Mouse (Mus musculus): ENCODE measurements at regions not wholly inside any gene's neighbourhood (a gene's known extent, or its start where the extent isn't known, plus 50 kb on each side); places are given as distances from the start of the nearest gene placed in this dataset.

GRCm38 (mm10) chr3:40159591-40160145, 371.4 kb upstream of the Intu start:
- ATAC-seq (replicated peaks) = no peak
- no peak overlapping the region for H3K4me2 ChIP-seq
- H3K27me3 ChIP-seq (replicated peaks) = no peaks in the 10 kb centered on the region
- no peaks in the 10 kb centered on the region for H3K9me3 ChIP-seq
- H3K4me3 ChIP-seq = no peak overlapping the region
- H3K27ac ChIP-seq = no peak overlapping the region
- 59% methylated on average over 9 of the region's 9 CpGs for WGBS
- H3K9ac ChIP-seq = no peak overlapping the region
- no peaks in the 10 kb centered on the region for H3K36me3 ChIP-seq (replicated peaks)
- H3K4me1 ChIP-seq = no peaks in the 10 kb centered on the region

- Histone ChIP-seq H3K4me1 (no peaks in the 10 kb centered on the region), H3K9ac (no peak overlapping the region), H3K36me3 (replicated peaks) (no peaks in the 10 kb centered on the region), H3K4me2 (no peak overlapping the region), H3K27me3 (replicated peaks) (no peaks in the 10 kb centered on the region), H3K27ac (no peak overlapping the region), H3K9me3 (no peaks in the 10 kb centered on the region), H3K4me3 (no peak overlapping the region)
- ATAC-seq (replicated peaks) = no peak
- 71% methylated on average over 1 of the region's 1 CpGs for WGBS
Measured at GRCm38 (mm10) chr3:40164181-40164580, 366.9 kb upstream of the Intu start.

- WGBS = 63% methylated on average over 12 of the region's 12 CpGs
- no peak for ATAC-seq (replicated peaks)
- no peak overlapping the region for H3K4me3 ChIP-seq
- no peak overlapping the region for H3K9ac ChIP-seq
- H3K27ac ChIP-seq = no peak overlapping the region
- no peak overlapping the region for H3K4me2 ChIP-seq
- no peaks in the 10 kb centered on the region for H3K27me3 ChIP-seq (replicated peaks)
- no peaks in the 10 kb centered on the region for H3K36me3 ChIP-seq (replicated peaks)
- no peaks in the 10 kb centered on the region for H3K4me1 ChIP-seq
- no peaks in the 10 kb centered on the region for H3K9me3 ChIP-seq
Measured at GRCm38 (mm10) chr3:40167970-40168626, 363.0 kb upstream of the Intu start.

- no peak overlapping the region for H3K9ac ChIP-seq
- no peak overlapping the region for H3K27ac ChIP-seq
- H3K4me1 ChIP-seq = no peaks in the 10 kb centered on the region
- no peaks in the 10 kb centered on the region for H3K36me3 ChIP-seq (replicated peaks)
- WGBS = 91% methylated on average over 2 of the region's 2 CpGs
- H3K4me2 ChIP-seq = no peak overlapping the region
- H3K9me3 ChIP-seq = no peaks in the 10 kb centered on the region
- no peaks in the 10 kb centered on the region for H3K27me3 ChIP-seq (replicated peaks)
- H3K4me3 ChIP-seq = no peak overlapping the region
- ATAC-seq (replicated peaks) = no peak
Measured at GRCm38 (mm10) chr3:40169590-40169989, 361.5 kb upstream of the Intu start.

- Histone ChIP-seq H3K9me3 (no peaks in the 10 kb centered on the region), H3K9ac (no peak overlapping the region), H3K27ac (no peak overlapping the region), H3K27me3 (replicated peaks) (no peaks in the 10 kb centered on the region), H3K4me1 (no peaks in the 10 kb centered on the region), H3K36me3 (replicated peaks) (no peaks in the 10 kb centered on the region), H3K4me3 (no peak overlapping the region), H3K4me2 (no peak overlapping the region)
- WGBS = 76% methylated on average over 3 of the region's 3 CpGs
- ATAC-seq (replicated peaks) = no peak
Measured at GRCm38 (mm10) chr3:40179726-40180317, 351.3 kb upstream of the Intu start.

- Histone ChIP-seq H3K4me1 (no peaks in the 10 kb centered on the region), H3K27me3 (replicated peaks) (no peaks in the 10 kb centered on the region), H3K4me2 (no peak overlapping the region), H3K27ac (no peak overlapping the region), H3K36me3 (replicated peaks) (no peaks in the 10 kb centered on the region), H3K9ac (no peak overlapping the region), H3K4me3 (no peak overlapping the region), H3K9me3 (no peaks in the 10 kb centered on the region)
- no peak for ATAC-seq (replicated peaks)
- WGBS = 93% methylated on average over 5 of the region's 5 CpGs
Measured at GRCm38 (mm10) chr3:40185597-40186320, 345.3 kb upstream of the Intu start.

- H3K4me3 ChIP-seq = no peak overlapping the region
- WGBS = 80% methylated on average over 6 of the region's 6 CpGs
- no peaks in the 10 kb centered on the region for H3K27me3 ChIP-seq (replicated peaks)
- no peak overlapping the region for H3K4me2 ChIP-seq
- H3K9me3 ChIP-seq = no peaks in the 10 kb centered on the region
- no peaks in the 10 kb centered on the region for H3K36me3 ChIP-seq (replicated peaks)
- no peak overlapping the region for H3K27ac ChIP-seq
- ATAC-seq (replicated peaks) = no peak
- no peaks in the 10 kb centered on the region for H3K4me1 ChIP-seq
- H3K9ac ChIP-seq = no peak overlapping the region
Measured at GRCm38 (mm10) chr3:40189529-40189928, 341.6 kb upstream of the Intu start.

- Histone ChIP-seq H3K27ac (no peak overlapping the region), H3K4me3 (no peak overlapping the region), H3K4me1 (no peaks in the 10 kb centered on the region), H3K4me2 (no peak overlapping the region), H3K9ac (no peak overlapping the region), H3K36me3 (replicated peaks) (no peaks in the 10 kb centered on the region), H3K27me3 (replicated peaks) (no peaks in the 10 kb centered on the region), H3K9me3 (no peaks in the 10 kb centered on the region)
- ATAC-seq (replicated peaks) = no peak
- WGBS = 73% methylated on average over 4 of the region's 4 CpGs
Measured at GRCm38 (mm10) chr3:40190024-40190423, 341.1 kb upstream of the Intu start.

GRCm38 (mm10) chr3:40200174-40200573, 330.9 kb upstream of the Intu start:
- H3K36me3 ChIP-seq (replicated peaks) = no peaks in the 10 kb centered on the region
- no peaks in the 10 kb centered on the region for H3K9me3 ChIP-seq
- no peak for ATAC-seq (replicated peaks)
- no peak overlapping the region for H3K27ac ChIP-seq
- 87% methylated on average over 4 of the region's 4 CpGs for WGBS
- H3K9ac ChIP-seq = no peak overlapping the region
- H3K4me3 ChIP-seq = no peak overlapping the region
- no peaks in the 10 kb centered on the region for H3K4me1 ChIP-seq
- H3K27me3 ChIP-seq (replicated peaks) = no peaks in the 10 kb centered on the region
- H3K4me2 ChIP-seq = no peak overlapping the region

- no peaks in the 10 kb centered on the region for H3K9me3 ChIP-seq
- no peaks in the 10 kb centered on the region for H3K4me1 ChIP-seq
- no peak overlapping the region for H3K9ac ChIP-seq
- no peak for ATAC-seq (replicated peaks)
- WGBS = 50% methylated on average over 4 of the region's 4 CpGs
- H3K36me3 ChIP-seq (replicated peaks) = no peaks in the 10 kb centered on the region
- no peak overlapping the region for H3K4me2 ChIP-seq
- no peaks in the 10 kb centered on the region for H3K27me3 ChIP-seq (replicated peaks)
- no peak overlapping the region for H3K4me3 ChIP-seq
- H3K27ac ChIP-seq = no peak overlapping the region
Measured at GRCm38 (mm10) chr3:40206326-40206725, 324.8 kb upstream of the Intu start.

GRCm38 (mm10) chr3:40211793-40212192, 319.3 kb upstream of the Intu start:
- ATAC-seq (replicated peaks) = no peak
- H3K9ac ChIP-seq = no peak overlapping the region
- no peaks in the 10 kb centered on the region for H3K27me3 ChIP-seq (replicated peaks)
- H3K4me2 ChIP-seq = no peak overlapping the region
- H3K27ac ChIP-seq = no peak overlapping the region
- H3K4me3 ChIP-seq = no peak overlapping the region
- H3K36me3 ChIP-seq (replicated peaks) = no peaks in the 10 kb centered on the region
- H3K4me1 ChIP-seq = no peaks in the 10 kb centered on the region
- no peaks in the 10 kb centered on the region for H3K9me3 ChIP-seq

- no peak overlapping the region for H3K4me2 ChIP-seq
- no peak overlapping the region for H3K4me3 ChIP-seq
- H3K27ac ChIP-seq = no peak overlapping the region
- H3K4me1 ChIP-seq = no peaks in the 10 kb centered on the region
- no peak for ATAC-seq (replicated peaks)
- H3K9ac ChIP-seq = no peak overlapping the region
- no peaks in the 10 kb centered on the region for H3K36me3 ChIP-seq (replicated peaks)
- H3K9me3 ChIP-seq = no peaks in the 10 kb centered on the region
- WGBS = 85% methylated on average over 1 of the region's 1 CpGs
- H3K27me3 ChIP-seq (replicated peaks) = no peaks in the 10 kb centered on the region
Measured at GRCm38 (mm10) chr3:40226772-40227171, 304.3 kb upstream of the Intu start.
